Mouse (Mus musculus): ENCODE data around the gene Prkn.

DNA sequence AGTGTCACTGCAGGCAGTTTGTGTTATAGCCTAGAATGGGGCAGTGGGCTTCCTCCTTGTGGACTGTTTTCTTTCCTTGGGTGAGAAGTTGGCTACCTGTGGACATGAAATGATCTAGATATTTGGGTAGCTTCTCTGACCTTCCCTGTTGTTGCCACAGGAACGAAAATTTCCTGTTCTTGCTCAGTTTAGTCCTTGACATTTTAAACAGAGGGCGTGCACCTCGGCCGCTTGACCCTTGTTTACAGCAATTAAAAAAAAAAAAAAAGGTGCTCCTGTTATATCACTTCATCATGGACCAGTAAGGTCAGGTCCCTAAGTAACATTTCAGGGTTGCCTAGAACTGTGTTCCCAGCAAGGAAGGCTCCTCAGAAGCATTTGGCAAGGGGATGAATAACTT, 927.1 kb downstream of the Prkn start:
- TF ChIP-seq MAFK (IDR thresholded peaks at IDR 0.05; ENCODE audit: insufficient read depth, low read depth, low read length) (no peak), HCFC1 (IDR thresholded peaks at IDR 0.05; ENCODE audit: borderline replicate concordance, insufficient read depth, low read length) (no peak)
